Mouse (Mus musculus) G1E-ER4 (cell line): ENCODE data around the gene Ap2s1. TPM values are rescaled to one million over a fixed set of nuclear protein-coding genes. Genes with fewer than 3 reads are reported as not detected.

Experiments used
- GATA1 ChIP-seq: IDR thresholded peaks from one replicate; pipeline ENCODE4 v1.8.0; 2012; ENCODE audit warnings: low read length, inconsistent platforms
- polyA plus RNA-seq: library from polyadenylated mRNA; stranded (reverse); fragments of >175 nt; gene quantifications from 2 replicates; pipeline ENCODE4 v1.2.3, GENCODE M21; 2012

Ap2s1 gene
- polyA plus RNA-seq, 1 experiment: 939 TPM

GRCm38 (mm10) chr7:16781816-16782554 lies 43.8 kb downstream of the Ap2s1 start:
- TF ChIP-seq GATA1: no peak

GRCm38 (mm10) chr7:16782555-16783125 lies 44.4 kb downstream of the Ap2s1 start:
- no peak for TF ChIP-seq GATA1

- TF ChIP-seq GATA1: no peak
Measured at GRCm38 (mm10) chr7:16783224-16783688, 45.0 kb downstream of the Ap2s1 start.

- no peak for TF ChIP-seq GATA1
Measured at GRCm38 (mm10) chr7:16783758-16784415, 45.7 kb downstream of the Ap2s1 start.

- no peak for TF ChIP-seq GATA1
Measured at GRCm38 (mm10) chr7:16784498-16784976, 46.3 kb downstream of the Ap2s1 start.

- TF ChIP-seq GATA1: no peak
Measured at GRCm38 (mm10) chr7:16785541-16786083, 47.4 kb downstream of the Ap2s1 start.

- TF ChIP-seq GATA1: no peak
Measured at GRCm38 (mm10) chr7:16792316-16792715, 54.1 kb downstream of the Ap2s1 start.

GRCm38 (mm10) chr7:16793010-16793725 lies 55.0 kb downstream of the Ap2s1 start:
- no peak for TF ChIP-seq GATA1

- no peak for TF ChIP-seq GATA1
Measured at GRCm38 (mm10) chr7:16794886-16795285, 56.7 kb downstream of the Ap2s1 start.

Other genes with a start within 250 kb of the Ap2s1 start
- gene Arhgap35, start 123.4 kb upstream of the Ap2s1 start, polyA plus RNA-seq: 4.0 and 7.7 TPM in 2 replicates
- gene Ceacam15, start 62.7 kb upstream of the Ap2s1 start, polyA plus RNA-seq: not detected in 2 replicates
- gene Ceacam9, start 16.5 kb upstream of the Ap2s1 start, polyA plus RNA-seq: not detected in 2 replicates
- 19.9 and 22.4 TPM in 2 replicates for gene Slc1a5, start 42.9 kb downstream of the Ap2s1 start, polyA plus RNA-seq
- gene Strn4, start 77.5 kb downstream of the Ap2s1 start, polyA plus RNA-seq: 136 and 156 TPM in 2 replicates
- 49.0 and 51.5 TPM in 2 replicates for gene Fkrp, start 78.3 kb downstream of the Ap2s1 start, polyA plus RNA-seq
- gene Prkd2, start 104.5 kb downstream of the Ap2s1 start, polyA plus RNA-seq: 16.1 and 29.6 TPM in 2 replicates
- 0.23 and 0.45 TPM in 2 replicates for gene Dact3, start 136.9 kb downstream of the Ap2s1 start, polyA plus RNA-seq
- not detected in 2 replicates for gene Gng8, start 153.4 kb downstream of the Ap2s1 start, polyA plus RNA-seq
- 1.4 and 1.7 TPM in 2 replicates for gene Ptgir, start 168.1 kb downstream of the Ap2s1 start, polyA plus RNA-seq
- gene Calm3, start 185.7 kb downstream of the Ap2s1 start, polyA plus RNA-seq: 1,990 and 2,185 TPM in 2 replicates
- not detected in 2 replicates for gene Pnmal2, start 206.3 kb downstream of the Ap2s1 start, polyA plus RNA-seq
- not detected in 2 replicates for gene Pnmal1, start 221.3 kb downstream of the Ap2s1 start, polyA plus RNA-seq
- gene Gm42372, start 244.7 kb downstream of the Ap2s1 start, polyA plus RNA-seq: not detected in 2 replicates